Mouse (Mus musculus) right cerebral cortex, adult 2 months (tissue): ENCODE measurements around the gene Anxa7.
A peak's percentile ranks its signal among the peaks of the same experiment; 100 is the strongest.

Experiments
- DNase-seq, 2 experiments: peaks; one replicate each; pipeline ENCODE4 v3.0.0; 2021 to 2022; ENCODE audit warnings: low spot score in 2 of 2

Anxa7 gene

DNA sequence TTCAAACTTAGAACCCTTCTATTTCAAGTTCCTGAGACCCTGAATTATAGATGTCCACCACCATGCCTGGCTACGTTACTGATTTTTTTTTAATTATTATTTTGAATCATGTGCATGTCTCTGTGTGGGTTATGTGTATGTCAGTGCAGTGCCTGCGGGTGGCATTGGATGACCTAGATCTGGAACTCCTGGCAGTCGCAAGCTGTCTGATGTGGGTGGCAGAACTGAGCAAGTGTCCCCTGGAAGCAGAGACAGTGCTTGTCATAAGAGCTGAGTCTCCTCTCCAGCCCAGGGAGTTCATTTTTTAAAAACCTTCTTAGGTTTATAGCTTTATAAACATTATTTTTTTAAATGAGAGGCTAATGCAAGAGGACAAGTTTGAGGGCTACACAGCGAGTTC is 47.5 kb downstream of the Anxa7 start:
- DNase-seq, result peak in 1 of 2 experiments; percentile 10

DNA sequence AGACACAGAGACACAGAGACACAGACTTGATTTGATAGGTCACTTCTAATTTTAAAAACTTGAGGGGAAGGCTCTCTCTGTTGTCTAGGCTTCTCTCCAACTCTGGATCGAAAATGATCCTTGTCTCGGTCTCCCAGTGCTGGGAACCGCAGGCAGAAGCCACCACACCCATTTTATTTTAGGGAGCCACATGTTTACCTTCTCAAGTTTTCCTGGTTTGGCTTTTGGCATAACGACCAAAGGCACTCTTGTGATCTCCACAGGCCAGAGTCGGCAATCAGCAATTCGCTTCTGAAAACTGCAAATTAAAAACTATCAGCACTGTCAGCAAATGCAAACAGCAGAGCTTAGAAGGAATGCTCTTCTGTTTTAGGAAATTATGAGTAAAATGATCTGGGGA is 48.2 kb downstream of the Anxa7 start:
- no peak for DNase-seq

DNA sequence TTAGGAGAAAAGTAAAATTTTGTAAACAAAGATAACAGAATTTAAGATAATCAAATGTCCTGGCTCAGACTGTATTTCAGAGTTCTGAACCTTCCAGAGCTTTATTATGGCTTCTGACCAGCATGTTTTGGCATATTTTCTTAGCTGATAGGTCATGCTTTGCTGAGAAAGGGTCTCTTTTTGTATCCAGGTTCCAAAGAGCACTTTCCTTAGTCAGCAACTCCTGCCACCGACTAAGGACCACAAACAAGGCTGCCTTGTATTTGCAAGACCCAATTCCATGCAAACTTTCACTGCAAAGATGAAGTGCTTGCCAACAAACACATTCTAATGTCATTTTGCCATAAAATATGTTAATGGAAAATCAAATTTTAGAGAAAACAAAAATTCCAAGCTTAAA is 50.1 kb downstream of the Anxa7 start:
- no peak for DNase-seq

DNA sequence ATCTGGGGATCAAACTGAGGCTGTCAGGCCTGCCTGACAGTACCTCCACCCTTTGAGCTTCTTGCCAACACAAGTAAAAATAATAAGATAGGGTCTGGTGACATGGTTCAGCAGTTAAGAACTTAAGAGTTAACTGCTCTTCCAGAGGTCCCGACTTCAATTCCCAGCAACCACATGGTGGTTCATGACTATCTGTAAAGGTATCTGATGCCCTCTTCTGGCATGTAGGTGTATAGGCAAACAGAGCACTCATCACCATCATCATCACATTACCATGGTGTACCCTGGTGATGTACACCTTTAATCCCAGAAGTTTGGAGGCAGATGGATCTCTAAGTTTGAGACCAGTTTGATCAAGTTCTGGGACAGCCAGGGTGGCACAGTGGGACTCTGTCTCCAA is 51.3 kb downstream of the Anxa7 start:
- no peak for DNase-seq

DNA sequence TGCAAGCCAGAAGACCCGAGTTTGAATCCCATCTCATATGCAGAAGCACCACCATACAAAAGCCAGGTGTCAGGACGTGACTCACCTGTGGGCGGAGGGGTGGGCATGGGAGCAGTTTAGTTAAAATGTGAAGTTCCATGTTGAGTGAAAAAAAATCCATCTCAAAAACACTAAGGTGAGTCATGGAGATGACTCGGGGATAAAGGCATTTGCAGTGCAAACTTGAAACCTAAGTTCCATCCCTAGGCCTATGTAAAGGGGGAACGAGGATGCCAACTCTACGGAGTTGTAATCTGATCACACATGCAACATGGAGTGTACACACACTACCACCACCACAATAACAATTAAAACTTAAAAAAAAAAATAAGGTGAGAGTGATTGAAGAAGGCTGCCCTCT is 56.9 kb downstream of the Anxa7 start:
- no peak for DNase-seq

DNA sequence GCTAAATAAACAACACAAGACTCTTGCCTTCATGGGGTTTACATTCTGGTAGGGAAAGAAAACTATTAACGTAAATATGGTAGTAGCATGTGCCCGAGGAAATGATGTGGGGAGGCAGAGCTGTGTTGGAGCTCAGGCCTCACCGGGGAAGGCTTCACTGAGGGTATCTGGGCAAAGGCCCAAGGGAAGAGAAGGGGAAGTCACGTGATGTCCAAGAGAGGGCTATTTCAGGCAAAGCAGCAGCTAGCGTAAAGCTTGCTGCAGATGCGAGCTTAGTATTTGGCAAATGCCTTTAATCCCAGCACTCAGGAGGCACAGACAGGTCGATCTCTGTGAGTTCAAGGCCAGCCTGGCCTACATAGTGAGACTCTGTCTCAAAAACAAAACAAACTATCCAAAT is 57.7 kb downstream of the Anxa7 start:
- no peak for DNase-seq
